Mouse (Mus musculus): ENCODE measurements at regions not wholly inside any gene's neighbourhood (a gene's known extent, or its start where the extent isn't known, plus 50 kb on each side); places are given as distances from the start of the nearest gene placed in this dataset.

DNA sequence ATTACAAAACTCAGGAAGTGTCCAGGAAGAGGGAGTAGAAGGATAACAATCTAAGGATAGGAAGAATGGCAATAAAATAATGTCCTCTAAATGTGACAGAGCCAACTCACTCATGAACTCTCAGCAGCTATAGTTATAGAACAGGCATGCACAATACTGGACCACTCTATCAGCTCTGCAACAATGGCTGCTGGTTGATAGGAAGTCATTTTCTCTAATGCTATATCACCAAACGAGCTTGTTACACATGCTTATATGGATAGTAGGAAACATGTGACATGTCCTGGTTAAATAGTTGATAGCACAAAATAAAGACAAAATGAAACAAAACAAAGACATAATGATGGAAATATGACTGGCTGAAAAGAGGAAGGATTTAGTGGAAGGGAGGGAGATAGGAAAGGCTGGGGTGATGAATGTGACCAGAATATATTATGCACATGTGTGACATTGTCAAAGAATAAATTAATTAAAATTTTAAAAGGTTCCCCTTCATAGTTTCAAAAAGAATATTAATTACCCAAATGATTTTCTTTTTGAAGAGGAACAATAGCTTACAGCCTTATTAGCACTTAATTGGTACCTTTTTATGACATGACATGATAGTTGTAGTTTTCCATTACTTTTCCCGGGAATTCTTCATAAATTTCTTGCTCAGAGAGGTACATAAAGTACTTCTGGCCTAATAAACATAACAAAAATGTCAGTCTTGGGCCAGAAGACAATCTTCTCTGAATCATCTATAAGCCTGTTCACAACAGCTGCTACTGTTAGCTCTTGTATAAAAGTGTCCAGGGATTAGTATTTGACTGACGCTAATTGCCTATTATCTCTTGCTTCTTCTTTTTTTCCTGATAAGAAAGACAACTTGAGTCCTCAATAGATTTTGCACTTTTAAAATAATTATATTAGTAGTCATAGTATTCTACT is 318.2 kb downstream of the Bche start:
- no peak overlapping the region for H3K4me3 ChIP-seq (ENCODE audit: insufficient read depth in 1 of 2, low read depth in 1 of 2, low read length in 2 of 2, poor library complexity in 1 of 2, severe bottlenecking in 1 of 2)
- in situ Hi-C loops (cut with MboI; ENCODE audit: low sequenced_read_pairs in 2 of 2, unreplicated experiment in 2 of 2) = no loop called here
- no peak for TF ChIP-seq ZNF384 (IDR thresholded peaks at IDR 0.05; ENCODE audit: low read depth, low read length)
- no peak for TF ChIP-seq HCFC1 (IDR thresholded peaks at IDR 0.05; ENCODE audit: borderline replicate concordance, insufficient read depth, low read length)
- no peak for TF ChIP-seq CHD2 (IDR thresholded peaks at IDR 0.05; ENCODE audit: low read depth, low read length)
- TF ChIP-seq ZC3H11A (IDR thresholded peaks at IDR 0.05; ENCODE audit: borderline replicate concordance, low read depth, low read length) = no peak
- TF ChIP-seq MAFK (IDR thresholded peaks at IDR 0.05; ENCODE audit: insufficient read depth, low read depth, low read length) = no peak
- no peak overlapping the region for H3K9ac ChIP-seq (ENCODE audit: insufficient read depth, low read depth, low read length, poor library complexity, severe bottlenecking)
- DNase-seq (ENCODE audit: low read depth, low spot score) = no peak
- H3K36me3 ChIP-seq (ENCODE audit: control insufficient read depth, insufficient read depth, low read length, poor library complexity, severe bottlenecking) = no peaks in the 10 kb centered on the region
- no peak overlapping the region for H3K27ac ChIP-seq (ENCODE audit: insufficient read depth, low read depth, low read length, poor library complexity, severe bottlenecking)
- H3K4me1 ChIP-seq (ENCODE audit: control insufficient read depth in 2 of 2, insufficient read depth in 2 of 2, low read length in 2 of 2, poor library complexity in 1 of 2) = no peaks in the 10 kb centered on the region
- H3K9me3 ChIP-seq (ENCODE audit: control insufficient read depth, insufficient read depth, low read depth, low read length) = no peaks in the 10 kb centered on the region

DNA sequence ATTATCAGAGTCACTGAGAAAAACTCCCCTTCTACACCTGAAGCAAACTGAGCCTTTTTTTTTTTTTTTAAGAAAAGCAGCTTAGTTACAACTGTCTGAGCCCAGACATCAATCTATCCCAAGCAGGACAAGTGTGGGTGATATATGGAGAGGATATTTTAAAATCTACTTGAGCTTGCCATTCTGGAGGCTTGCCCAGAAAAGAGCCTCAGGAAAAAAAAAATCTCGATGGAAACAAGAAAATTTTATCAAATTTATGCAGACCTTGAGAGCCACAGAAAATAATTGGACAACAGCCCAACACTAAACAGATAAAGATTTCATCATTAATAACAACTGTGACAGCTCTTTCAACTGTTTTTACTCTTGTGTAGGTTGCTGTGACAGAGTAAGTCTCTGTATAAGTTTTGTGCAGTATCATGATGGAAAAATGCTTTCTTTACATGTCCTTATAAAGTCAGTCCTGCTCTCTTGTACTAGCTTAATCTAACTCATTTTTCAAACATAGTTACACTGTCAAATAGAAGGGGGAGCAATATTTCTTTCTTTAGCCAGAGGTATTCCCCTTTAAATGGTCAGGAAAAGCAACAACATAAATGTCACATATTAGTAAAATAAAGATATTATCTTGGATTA is 297.4 kb upstream of the Slitrk3 start:
- no peak for DNase-seq (ENCODE audit: low read depth, low spot score)
- no peak overlapping the region for H3K27ac ChIP-seq (ENCODE audit: insufficient read depth, low read depth, low read length, poor library complexity, severe bottlenecking)
- no peaks in the 10 kb centered on the region for H3K4me1 ChIP-seq (ENCODE audit: control insufficient read depth in 2 of 2, insufficient read depth in 2 of 2, low read length in 2 of 2, poor library complexity in 1 of 2)
- no peak overlapping the region for H3K4me3 ChIP-seq (ENCODE audit: insufficient read depth in 1 of 2, low read depth in 1 of 2, low read length in 2 of 2, poor library complexity in 1 of 2, severe bottlenecking in 1 of 2)
- H3K36me3 ChIP-seq (ENCODE audit: control insufficient read depth, insufficient read depth, low read length, poor library complexity, severe bottlenecking) = no peaks in the 10 kb centered on the region
- TF ChIP-seq HCFC1 (IDR thresholded peaks at IDR 0.05; ENCODE audit: borderline replicate concordance, insufficient read depth, low read length) (no peak), ZNF384 (IDR thresholded peaks at IDR 0.05; ENCODE audit: low read depth, low read length) (no peak), CHD2 (IDR thresholded peaks at IDR 0.05; ENCODE audit: low read depth, low read length) (no peak), MAFK (IDR thresholded peaks at IDR 0.05; ENCODE audit: insufficient read depth, low read depth, low read length) (no peak), ZC3H11A (IDR thresholded peaks at IDR 0.05; ENCODE audit: borderline replicate concordance, low read depth, low read length) (no peak)
- H3K9ac ChIP-seq (ENCODE audit: insufficient read depth, low read depth, low read length, poor library complexity, severe bottlenecking) = no peak overlapping the region
- H3K9me3 ChIP-seq (ENCODE audit: control insufficient read depth, insufficient read depth, low read depth, low read length) = no peaks in the 10 kb centered on the region
- in situ Hi-C loops (cut with MboI; ENCODE audit: low sequenced_read_pairs in 2 of 2, unreplicated experiment in 2 of 2) = no loop called here

DNA sequence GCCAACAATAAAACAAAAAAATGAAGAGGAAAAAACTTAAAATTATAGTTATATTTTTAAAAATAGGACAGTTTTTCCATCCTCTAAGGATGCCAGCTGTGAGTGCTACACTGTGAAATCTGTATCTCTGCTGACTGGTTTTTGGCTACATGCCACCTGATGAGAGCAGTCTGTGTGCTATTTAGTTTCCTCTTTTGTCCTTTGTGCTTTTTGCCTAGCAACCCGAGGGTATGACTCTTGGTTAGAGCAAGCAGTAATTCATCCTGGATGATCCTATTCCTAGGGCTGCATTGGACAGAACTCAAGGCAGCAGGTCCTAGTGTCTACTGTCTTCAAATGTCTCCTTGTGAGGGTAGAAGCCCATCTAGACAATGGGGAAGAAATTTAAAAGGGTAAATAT is 285.6 kb upstream of the Slitrk3 start:
- no peak for DNase-seq (ENCODE audit: low read depth, low spot score)
- Histone ChIP-seq H3K9me3 (ENCODE audit: control insufficient read depth, insufficient read depth, low read depth, low read length) (no peaks in the 10 kb centered on the region), H3K27ac (ENCODE audit: insufficient read depth, low read depth, low read length, poor library complexity, severe bottlenecking) (no peak overlapping the region), H3K9ac (ENCODE audit: insufficient read depth, low read depth, low read length, poor library complexity, severe bottlenecking) (no peak overlapping the region), H3K36me3 (ENCODE audit: control insufficient read depth, insufficient read depth, low read length, poor library complexity, severe bottlenecking) (no peaks in the 10 kb centered on the region), H3K4me3 (ENCODE audit: insufficient read depth in 1 of 2, low read depth in 1 of 2, low read length in 2 of 2, poor library complexity in 1 of 2, severe bottlenecking in 1 of 2) (no peak overlapping the region), H3K4me1 (ENCODE audit: control insufficient read depth in 2 of 2, insufficient read depth in 2 of 2, low read length in 2 of 2, poor library complexity in 1 of 2) (no peaks in the 10 kb centered on the region)
- in situ Hi-C loops (cut with MboI; ENCODE audit: low sequenced_read_pairs in 2 of 2, unreplicated experiment in 2 of 2) = no loop called here
- TF ChIP-seq ZC3H11A (IDR thresholded peaks at IDR 0.05; ENCODE audit: borderline replicate concordance, low read depth, low read length) (no peak), CHD2 (IDR thresholded peaks at IDR 0.05; ENCODE audit: low read depth, low read length) (no peak), ZNF384 (IDR thresholded peaks at IDR 0.05; ENCODE audit: low read depth, low read length) (no peak), HCFC1 (IDR thresholded peaks at IDR 0.05; ENCODE audit: borderline replicate concordance, insufficient read depth, low read length) (no peak), MAFK (IDR thresholded peaks at IDR 0.05; ENCODE audit: insufficient read depth, low read depth, low read length) (no peak)

DNA sequence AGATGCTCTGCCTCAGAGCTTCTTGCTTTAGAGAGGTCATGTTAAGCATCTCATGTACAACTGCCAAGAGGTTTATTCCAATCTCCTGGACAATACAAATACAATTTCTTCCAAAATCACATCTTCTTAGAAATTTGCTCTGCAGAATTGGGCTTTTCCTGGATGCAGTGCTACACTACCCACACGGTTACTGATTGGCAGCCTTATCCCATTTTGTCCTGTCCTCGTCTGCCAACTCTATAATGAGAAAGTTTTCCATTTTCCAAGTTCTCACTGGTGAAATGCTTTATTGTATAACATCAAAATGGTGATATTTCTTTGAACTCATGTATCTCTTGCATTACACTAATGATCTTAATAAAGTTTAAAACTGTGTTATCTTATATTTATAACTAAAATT is 282.1 kb upstream of the Slitrk3 start:
- H3K9ac ChIP-seq (ENCODE audit: insufficient read depth, low read depth, low read length, poor library complexity, severe bottlenecking) = no peak overlapping the region
- in situ Hi-C loops (cut with MboI; ENCODE audit: low sequenced_read_pairs in 2 of 2, unreplicated experiment in 2 of 2) = no loop called here

More for the DNA sequence above, 282.1 kb upstream of the Slitrk3 start:
- DNase-seq (ENCODE audit: low read depth, low spot score) = no peak
- no peak overlapping the region for H3K27ac ChIP-seq (ENCODE audit: insufficient read depth, low read depth, low read length, poor library complexity, severe bottlenecking)
- no peaks in the 10 kb centered on the region for H3K9me3 ChIP-seq (ENCODE audit: control insufficient read depth, insufficient read depth, low read depth, low read length)
- H3K4me1 ChIP-seq (ENCODE audit: control insufficient read depth in 2 of 2, insufficient read depth in 2 of 2, low read length in 2 of 2, poor library complexity in 1 of 2) = no peaks in the 10 kb centered on the region
- no peaks in the 10 kb centered on the region for H3K36me3 ChIP-seq (ENCODE audit: control insufficient read depth, insufficient read depth, low read length, poor library complexity, severe bottlenecking)
- H3K4me3 ChIP-seq (ENCODE audit: insufficient read depth in 1 of 2, low read depth in 1 of 2, low read length in 2 of 2, poor library complexity in 1 of 2, severe bottlenecking in 1 of 2) = no peak overlapping the region
- no peak for TF ChIP-seq MAFK (IDR thresholded peaks at IDR 0.05; ENCODE audit: insufficient read depth, low read depth, low read length)
- no peak for TF ChIP-seq HCFC1 (IDR thresholded peaks at IDR 0.05; ENCODE audit: borderline replicate concordance, insufficient read depth, low read length)
- TF ChIP-seq ZNF384 (IDR thresholded peaks at IDR 0.05; ENCODE audit: low read depth, low read length) = no peak
- TF ChIP-seq CHD2 (IDR thresholded peaks at IDR 0.05; ENCODE audit: low read depth, low read length) = no peak
- TF ChIP-seq ZC3H11A (IDR thresholded peaks at IDR 0.05; ENCODE audit: borderline replicate concordance, low read depth, low read length) = no peak

Measured in ES-E14 (cell line).